Mouse (Mus musculus): ENCODE measurements around the gene Cc2d1a. TPM values are rescaled to one million over a fixed set of nuclear protein-coding genes. Genes with fewer than 3 reads are reported as not detected.

Gene Cc2d1a
- polyA plus RNA-seq (2014; fragmentation: Nextera tagmentation; extraction: Ambion mirVana) = 13.7 and 14.1 TPM in 2 replicates

- Histone ChIP-seq H3K27ac (ENCODE audit: low read depth, low read length) (no peak within 1 kb of the TSS), H3K36me3 (ENCODE audit: control insufficient read depth, insufficient read depth, low read length) (peaks cover 5% of the 10 kb centered on the region; the same call in 1 of the 2 replicates), H3K27me3 (replicated peaks; ENCODE audit: control insufficient read depth, insufficient read depth, low read length) (no peaks in the 10 kb centered on the region), H3K4me3 (ENCODE audit: low read depth, low read length) (peak within 1 kb of the TSS; percentile 77), H3K4me2 (peak within 1 kb of the TSS; percentile 93), H3K9me3 (ENCODE audit: control insufficient read depth, low read length) (no peaks in the 10 kb centered on the region), H3K9ac (ENCODE audit: low read depth, low read length) (peak within 1 kb of the TSS; percentile 85), H3K4me1 (replicated peaks; ENCODE audit: control insufficient read depth, insufficient read depth, low read length) (peaks cover 8% of the 10 kb centered on the region)
- 15% methylated on average over 49 of the region's 49 CpGs for WGBS
- ATAC-seq (replicated peaks; ENCODE audit: low FRiP score) (peak; percentile 93), DNase-seq (ENCODE audit: low spot score) (peak; percentile 88)
Measured at GRCm38 (mm10) chr8:84147769-84148530, at the start of gene Cc2d1a, which contains the start of gene 4930432K21Rik. Gene Cc2d1a, minus strand, starts transcription at chr8:84147936. Gene 4930432K21Rik, plus strand, starts transcription at chr8:84148025.

GRCm38 (mm10) chr8:84197141-84197921 is 49.6 kb upstream of the Cc2d1a start:
- ATAC-seq (replicated peaks; ENCODE audit: low FRiP score) = peak; percentile 25
- 4% methylated on average over 43 of the region's 43 CpGs for WGBS
- H3K9ac ChIP-seq (ENCODE audit: low read depth, low read length) = peak overlapping the region; percentile 50

GRCm38 (mm10) chr8:84194224-84194743 is 46.5 kb upstream of the Cc2d1a start:
- no peak overlapping the region; the same call in 1 of the 2 replicates for H3K27ac ChIP-seq (ENCODE audit: low read depth, low read length)
- H3K4me2 ChIP-seq = no peak overlapping the region
- 72% methylated on average over 3 of the region's 3 CpGs for WGBS
- no peak overlapping the region for H3K9ac ChIP-seq (ENCODE audit: low read depth, low read length)
- H3K9me3 ChIP-seq (ENCODE audit: control insufficient read depth, low read length) = no peaks in the 10 kb centered on the region
- no peak overlapping the region for H3K4me3 ChIP-seq (ENCODE audit: low read depth, low read length)
- H3K4me1 ChIP-seq (replicated peaks; ENCODE audit: control insufficient read depth, insufficient read depth, low read length) = peaks cover 28% of the 10 kb centered on the region
- no peak for DNase-seq (ENCODE audit: low spot score)
- H3K27me3 ChIP-seq (replicated peaks; ENCODE audit: control insufficient read depth, insufficient read depth, low read length) = no peaks in the 10 kb centered on the region
- H3K36me3 ChIP-seq (ENCODE audit: control insufficient read depth, insufficient read depth, low read length) = no peaks in the 10 kb centered on the region
- no peak for ATAC-seq (replicated peaks; ENCODE audit: low FRiP score)

More at GRCm38 (mm10) chr8:84197141-84197921, 49.6 kb upstream of the Cc2d1a start:
- H3K4me3 ChIP-seq (ENCODE audit: low read depth, low read length) = peak overlapping the region; percentile 44
- peak; percentile 88 for DNase-seq (ENCODE audit: low spot score)
- H3K9me3 ChIP-seq (ENCODE audit: control insufficient read depth, low read length) = no peaks in the 10 kb centered on the region
- H3K4me2 ChIP-seq = peak overlapping the region; percentile 90
- H3K27ac ChIP-seq (ENCODE audit: low read depth, low read length) = peak overlapping the region; percentile 87
- no peaks in the 10 kb centered on the region for H3K27me3 ChIP-seq (replicated peaks; ENCODE audit: control insufficient read depth, insufficient read depth, low read length)
- peaks cover 48% of the 10 kb centered on the region for H3K4me1 ChIP-seq (replicated peaks; ENCODE audit: control insufficient read depth, insufficient read depth, low read length)
- H3K36me3 ChIP-seq (ENCODE audit: control insufficient read depth, insufficient read depth, low read length) = no peaks in the 10 kb centered on the region

GRCm38 (mm10) chr8:84193566-84193965 is 45.8 kb upstream of the Cc2d1a start:
- WGBS = 70% methylated on average over 5 of the region's 5 CpGs
- Histone ChIP-seq H3K9ac (ENCODE audit: low read depth, low read length) (no peak overlapping the region), H3K27me3 (replicated peaks; ENCODE audit: control insufficient read depth, insufficient read depth, low read length) (no peaks in the 10 kb centered on the region), H3K9me3 (ENCODE audit: control insufficient read depth, low read length) (no peaks in the 10 kb centered on the region), H3K4me2 (no peak overlapping the region), H3K4me1 (replicated peaks; ENCODE audit: control insufficient read depth, insufficient read depth, low read length) (peaks cover 21% of the 10 kb centered on the region), H3K4me3 (ENCODE audit: low read depth, low read length) (no peak overlapping the region), H3K36me3 (ENCODE audit: control insufficient read depth, insufficient read depth, low read length) (no peaks in the 10 kb centered on the region), H3K27ac (ENCODE audit: low read depth, low read length) (no peak overlapping the region)
- ATAC-seq (replicated peaks; ENCODE audit: low FRiP score) (no peak), DNase-seq (ENCODE audit: low spot score) (no peak)

- H3K4me1 ChIP-seq (replicated peaks; ENCODE audit: control insufficient read depth, insufficient read depth, low read length) = peaks cover 17% of the 10 kb centered on the region
- H3K27me3 ChIP-seq (replicated peaks; ENCODE audit: control insufficient read depth, insufficient read depth, low read length) = no peaks in the 10 kb centered on the region
- H3K9me3 ChIP-seq (ENCODE audit: control insufficient read depth, low read length) = no peaks in the 10 kb centered on the region
- peak overlapping the region; percentile 63 for H3K4me2 ChIP-seq
- ATAC-seq (replicated peaks; ENCODE audit: low FRiP score) (no peak), DNase-seq (ENCODE audit: low spot score) (no peak)
- no peak overlapping the region for H3K4me3 ChIP-seq (ENCODE audit: low read depth, low read length)
- H3K9ac ChIP-seq (ENCODE audit: low read depth, low read length) = no peak overlapping the region
- H3K36me3 ChIP-seq (ENCODE audit: control insufficient read depth, insufficient read depth, low read length) = no peaks in the 10 kb centered on the region
- no peak overlapping the region for H3K27ac ChIP-seq (ENCODE audit: low read depth, low read length)
- WGBS = 67% methylated on average over 4 of the region's 4 CpGs
Measured at GRCm38 (mm10) chr8:84193161-84193560, 45.4 kb upstream of the Cc2d1a start.

- peak overlapping the region; percentile 85 for H3K27ac ChIP-seq (ENCODE audit: low read depth, low read length)
- H3K27me3 ChIP-seq (replicated peaks; ENCODE audit: control insufficient read depth, insufficient read depth, low read length) = no peaks in the 10 kb centered on the region
- no peaks in the 10 kb centered on the region for H3K9me3 ChIP-seq (ENCODE audit: control insufficient read depth, low read length)
- peak overlapping the region; percentile 63 for H3K4me2 ChIP-seq
- H3K36me3 ChIP-seq (ENCODE audit: control insufficient read depth, insufficient read depth, low read length) = no peaks in the 10 kb centered on the region
- peak; percentile 71 for ATAC-seq (replicated peaks; ENCODE audit: low FRiP score)
- H3K4me1 ChIP-seq (replicated peaks; ENCODE audit: control insufficient read depth, insufficient read depth, low read length) = peaks cover 13% of the 10 kb centered on the region
- 4% methylated on average over 33 of the region's 33 CpGs for WGBS
- peak; percentile 83 for DNase-seq (ENCODE audit: low spot score)
- H3K4me3 ChIP-seq (ENCODE audit: low read depth, low read length) = peak overlapping the region; percentile 40
- peak overlapping the region; percentile 70 for H3K9ac ChIP-seq (ENCODE audit: low read depth, low read length)
Measured at GRCm38 (mm10) chr8:84192555-84192954, 44.8 kb upstream of the Cc2d1a start.

GRCm38 (mm10) chr8:84192023-84192422 is 44.3 kb upstream of the Cc2d1a start:
- DNase-seq (ENCODE audit: low spot score) (peak; percentile 64), ATAC-seq (replicated peaks; ENCODE audit: low FRiP score) (peak; percentile 71)
- Histone ChIP-seq H3K4me3 (ENCODE audit: low read depth, low read length) (peak overlapping the region; percentile 40), H3K4me2 (peak overlapping the region; percentile 63), H3K9ac (ENCODE audit: low read depth, low read length) (peak overlapping the region; percentile 70), H3K36me3 (ENCODE audit: control insufficient read depth, insufficient read depth, low read length) (no peaks in the 10 kb centered on the region), H3K27me3 (replicated peaks; ENCODE audit: control insufficient read depth, insufficient read depth, low read length) (no peaks in the 10 kb centered on the region), H3K4me1 (replicated peaks; ENCODE audit: control insufficient read depth, insufficient read depth, low read length) (peaks cover 14% of the 10 kb centered on the region), H3K27ac (ENCODE audit: low read depth, low read length) (peak overlapping the region; percentile 85), H3K9me3 (ENCODE audit: control insufficient read depth, low read length) (no peaks in the 10 kb centered on the region)
- WGBS = 33% methylated on average over 13 of the region's 13 CpGs

- Histone ChIP-seq H3K9me3 (ENCODE audit: control insufficient read depth, low read length) (no peaks in the 10 kb centered on the region), H3K4me2 (no peak overlapping the region), H3K9ac (ENCODE audit: low read depth, low read length) (no peak overlapping the region), H3K4me1 (replicated peaks; ENCODE audit: control insufficient read depth, insufficient read depth, low read length) (peaks cover 18% of the 10 kb centered on the region), H3K27me3 (replicated peaks; ENCODE audit: control insufficient read depth, insufficient read depth, low read length) (no peaks in the 10 kb centered on the region), H3K27ac (ENCODE audit: low read depth, low read length) (no peak overlapping the region), H3K4me3 (ENCODE audit: low read depth, low read length) (no peak overlapping the region), H3K36me3 (ENCODE audit: control insufficient read depth, insufficient read depth, low read length) (no peaks in the 10 kb centered on the region)
- DNase-seq (ENCODE audit: low spot score) = no peak
- WGBS = 92% methylated on average over 7 of the region's 7 CpGs
- ATAC-seq (replicated peaks; ENCODE audit: low FRiP score) = no peak
Measured at GRCm38 (mm10) chr8:84190191-84190867, 42.6 kb upstream of the Cc2d1a start.

Measured in liver, embryonic 11.5 days (tissue).